Mouse (Mus musculus): ENCODE results near the gene Rab25. TPM values are rescaled to one million over a fixed set of nuclear protein-coding genes. Genes with fewer than 3 reads are reported as not detected.

Rab25 gene
- polyA plus RNA-seq, 1 experiment from 2014 or later = 0.23 TPM

- Histone ChIP-seq H3K9me3 (no peaks in the 10 kb centered on the region), H3K4me3 (no peak overlapping the region), H3K9ac (no peak overlapping the region), H3K4me1 (replicated peaks) (no peaks in the 10 kb centered on the region), H3K36me3 (peaks cover 77% of the 10 kb centered on the region), H3K27ac (replicated peaks) (no peak overlapping the region), H3K27me3 (no peaks in the 10 kb centered on the region), H3K4me2 (no peak overlapping the region)
- WGBS = 91% methylated on average over 3 of the region's 3 CpGs
- ATAC-seq (ENCODE audit: low FRiP score, low read depth) = no peak
These were observed 18.0 kb upstream of the Rab25 start for GRCm38 (mm10) chr3:88566116-88566515.

GRCm38 (mm10) chr3:88563966-88564365 is 15.9 kb upstream of the Rab25 start:
- Histone ChIP-seq H3K36me3 (peaks cover 88% of the 10 kb centered on the region), H3K4me2 (no peak overlapping the region), H3K9me3 (no peaks in the 10 kb centered on the region), H3K27ac (replicated peaks) (no peak overlapping the region), H3K4me3 (no peak overlapping the region), H3K9ac (no peak overlapping the region), H3K4me1 (replicated peaks) (no peaks in the 10 kb centered on the region), H3K27me3 (no peaks in the 10 kb centered on the region)
- ATAC-seq (ENCODE audit: low FRiP score, low read depth) = no peak
- WGBS = 79% methylated on average over 7 of the region's 7 CpGs

GRCm38 (mm10) chr3:88563442-88563841 is 15.3 kb upstream of the Rab25 start:
- Histone ChIP-seq H3K9me3 (no peaks in the 10 kb centered on the region), H3K27ac (replicated peaks) (no peak overlapping the region), H3K36me3 (peaks cover 84% of the 10 kb centered on the region), H3K4me2 (no peak overlapping the region), H3K4me3 (no peak overlapping the region), H3K9ac (no peak overlapping the region), H3K27me3 (no peaks in the 10 kb centered on the region), H3K4me1 (replicated peaks) (no peaks in the 10 kb centered on the region)
- no peak for ATAC-seq (ENCODE audit: low FRiP score, low read depth)
- 45% methylated on average over 4 of the region's 4 CpGs for WGBS

- H3K9me3 ChIP-seq = no peaks in the 10 kb centered on the region
- no peak overlapping the region for H3K4me3 ChIP-seq
- H3K9ac ChIP-seq = no peak overlapping the region
- peaks cover 84% of the 10 kb centered on the region for H3K36me3 ChIP-seq
- WGBS = 51% methylated on average over 4 of the region's 4 CpGs
- no peak overlapping the region for H3K27ac ChIP-seq (replicated peaks)
- H3K27me3 ChIP-seq = no peaks in the 10 kb centered on the region
- H3K4me1 ChIP-seq (replicated peaks) = no peaks in the 10 kb centered on the region
- ATAC-seq (ENCODE audit: low FRiP score, low read depth) = no peak
- no peak overlapping the region for H3K4me2 ChIP-seq
These were observed 13.9 kb upstream of the Rab25 start for GRCm38 (mm10) chr3:88561989-88562388.

- Histone ChIP-seq H3K4me3 (no peak overlapping the region), H3K36me3 (peaks cover 77% of the 10 kb centered on the region), H3K4me2 (no peak overlapping the region), H3K27me3 (no peaks in the 10 kb centered on the region), H3K9ac (no peak overlapping the region), H3K27ac (replicated peaks) (no peak overlapping the region), H3K9me3 (no peaks in the 10 kb centered on the region), H3K4me1 (replicated peaks) (peaks cover 12% of the 10 kb centered on the region)
- 93% methylated on average over 9 of the region's 9 CpGs for WGBS
- ATAC-seq (ENCODE audit: low FRiP score, low read depth) = no peak
These were observed 11.5 kb upstream of the Rab25 start for GRCm38 (mm10) chr3:88559596-88559995.

- no peak for ATAC-seq (ENCODE audit: low FRiP score, low read depth)
- 95% methylated on average over 8 of the region's 8 CpGs for WGBS
- H3K36me3 ChIP-seq = peaks cover 55% of the 10 kb centered on the region
- H3K4me3 ChIP-seq = no peak overlapping the region
- peaks cover 24% of the 10 kb centered on the region for H3K4me1 ChIP-seq (replicated peaks)
- no peak overlapping the region for H3K4me2 ChIP-seq
- no peaks in the 10 kb centered on the region for H3K27me3 ChIP-seq
- H3K9me3 ChIP-seq = no peaks in the 10 kb centered on the region
- H3K27ac ChIP-seq (replicated peaks) = no peak overlapping the region
- no peak overlapping the region for H3K9ac ChIP-seq
These were observed 8.5 kb upstream of the Rab25 start for GRCm38 (mm10) chr3:88556616-88557015.

- H3K27me3 ChIP-seq = no peaks in the 10 kb centered on the region
- no peaks in the 10 kb centered on the region for H3K9me3 ChIP-seq
- ATAC-seq (ENCODE audit: low FRiP score, low read depth) = no peak
- WGBS = 99% methylated on average over 6 of the region's 6 CpGs
- peak overlapping the region; percentile 4; the same call in 1 of the 2 replicates for H3K9ac ChIP-seq
- H3K4me2 ChIP-seq = no peak overlapping the region
- peaks cover 46% of the 10 kb centered on the region for H3K36me3 ChIP-seq
- peaks cover 29% of the 10 kb centered on the region for H3K4me1 ChIP-seq (replicated peaks)
- H3K4me3 ChIP-seq = no peak overlapping the region
- H3K27ac ChIP-seq (replicated peaks) = no peak overlapping the region
These were observed 7.6 kb upstream of the Rab25 start for GRCm38 (mm10) chr3:88555731-88556130.

- peak overlapping the region; percentile 80 for H3K4me2 ChIP-seq
- H3K27ac ChIP-seq (replicated peaks) = no peak overlapping the region
- peaks cover 41% of the 10 kb centered on the region for H3K36me3 ChIP-seq
- ATAC-seq (ENCODE audit: low FRiP score, low read depth) = no peak
- no peaks in the 10 kb centered on the region for H3K27me3 ChIP-seq
- H3K9ac ChIP-seq = peak overlapping the region; percentile 4; the same call in 1 of the 2 replicates
- peaks cover 29% of the 10 kb centered on the region for H3K4me1 ChIP-seq (replicated peaks)
- H3K9me3 ChIP-seq = no peaks in the 10 kb centered on the region
- peak overlapping the region; percentile 91 for H3K4me3 ChIP-seq
- WGBS = 89% methylated on average over 5 of the region's 5 CpGs
These were observed 7.0 kb upstream of the Rab25 start for GRCm38 (mm10) chr3:88555069-88555605.

- under 1% methylated on average over 40 of the region's 41 CpGs for WGBS
These were observed 5.9 kb upstream of the Rab25 start for GRCm38 (mm10) chr3:88553880-88554586.

GRCm38 (mm10) chr3:88553525-88553879 is 5.4 kb upstream of the Rab25 start, which contains the start of gene Ubqln4:
TSS of gene Ubqln4 (plus strand) at chr3:88553758.
- peaks cover 28% of the 10 kb centered on the region for H3K36me3 ChIP-seq
- H3K9ac ChIP-seq = peak within 1 kb of the TSS; percentile 79
- H3K4me3 ChIP-seq = peak within 1 kb of the TSS; percentile 91
- 0% methylated on average over 26 of the region's 37 CpGs for WGBS
- H3K27ac ChIP-seq (replicated peaks) = peak within 1 kb of the TSS; percentile 88
- ATAC-seq (ENCODE audit: low FRiP score, low read depth) = peak; percentile 82
- no peaks in the 10 kb centered on the region for H3K27me3 ChIP-seq
- no peaks in the 10 kb centered on the region for H3K9me3 ChIP-seq
- H3K4me2 ChIP-seq = peak within 1 kb of the TSS; percentile 80
- peaks cover 29% of the 10 kb centered on the region for H3K4me1 ChIP-seq (replicated peaks)

More at GRCm38 (mm10) chr3:88553880-88554586, 5.9 kb upstream of the Rab25 start:
- ATAC-seq (ENCODE audit: low FRiP score, low read depth) = peak; percentile 49
- no peaks in the 10 kb centered on the region for H3K27me3 ChIP-seq
- peak overlapping the region; percentile 80 for H3K4me2 ChIP-seq
- peak overlapping the region; percentile 79 for H3K9ac ChIP-seq
- peak overlapping the region; percentile 88 for H3K27ac ChIP-seq (replicated peaks)
- no peaks in the 10 kb centered on the region for H3K9me3 ChIP-seq
- H3K4me1 ChIP-seq (replicated peaks) = peaks cover 29% of the 10 kb centered on the region
- H3K36me3 ChIP-seq = peaks cover 30% of the 10 kb centered on the region
- peak overlapping the region; percentile 91 for H3K4me3 ChIP-seq

GRCm38 (mm10) chr3:88552676-88553524 is 4.8 kb upstream of the Rab25 start, which contains the start of gene Lamtor2:
TSS of gene Lamtor2 (minus strand) at chr3:88553074.
- H3K27me3 ChIP-seq = no peaks in the 10 kb centered on the region
- under 1% methylated on average over 48 of the region's 48 CpGs for WGBS
- peak within 1 kb of the TSS; percentile 80 for H3K4me2 ChIP-seq
- H3K4me1 ChIP-seq (replicated peaks) = peaks cover 29% of the 10 kb centered on the region
- peak within 1 kb of the TSS; percentile 79 for H3K9ac ChIP-seq
- H3K9me3 ChIP-seq = no peaks in the 10 kb centered on the region
- peak within 1 kb of the TSS; percentile 91 for H3K4me3 ChIP-seq
- H3K27ac ChIP-seq (replicated peaks) = peak within 1 kb of the TSS; percentile 88
- ATAC-seq (ENCODE audit: low FRiP score, low read depth) = peak; percentile 91
- peaks cover 23% of the 10 kb centered on the region for H3K36me3 ChIP-seq

Measured in hindbrain, embryonic 15.5 days (tissue).